Mouse (Mus musculus) lung, embryonic 14.5 days (tissue): ENCODE data around the gene Hsf2bp. TPM values are rescaled to one million over a fixed set of nuclear protein-coding genes. Genes with fewer than 3 reads are reported as not detected.
A peak's percentile ranks its signal among the peaks of the same experiment; 100 is the strongest.

Experiments used
- ATAC-seq: fragments of 200-750 bp; cut with Nextera tagmentation; 2 replicates; pipeline ENCODE4 v1.8.0; 2017; ENCODE audit warnings: mild to moderate bottlenecking, moderate TSS enrichment, moderate library complexity; ENCODE audit not compliant: insufficient read depth
- DNase-seq: peaks from one replicate; pipeline ENCODE4 v3.0.0-alpha.2; 2015
- H3K27ac ChIP-seq: fragments of 300-500 bp; sonication (generic); 2 replicates; pipeline ENCODE4 v1.5.1; 2014; ENCODE audit warnings: low read depth, mild to moderate bottlenecking, moderate library complexity
- H3K27me3 ChIP-seq: fragments of 300-500 bp; sonication (generic); 2 replicates; pipeline ENCODE4 v1.6.1; 2014; ENCODE audit warnings: low read length, control low read depth; ENCODE audit not compliant: insufficient read depth
- H3K36me3 ChIP-seq: fragments of 300-500 bp; sonication (generic); 2 replicates; pipeline ENCODE4 v1.6.1; 2014; ENCODE audit warnings: control low read depth; ENCODE audit not compliant: insufficient read depth
- H3K4me1 ChIP-seq: fragments of 300-500 bp; sonication (generic); 2 replicates; pipeline ENCODE4 v1.6.1; 2014; ENCODE audit warnings: antibody characterized with exemption, control low read depth; ENCODE audit not compliant: insufficient read depth
- H3K4me2 ChIP-seq: fragments of 300-500 bp; sonication (generic); 2 replicates; pipeline ENCODE4 v1.6.1; 2014; ENCODE audit warnings: mild to moderate bottlenecking
- H3K4me3 ChIP-seq: fragments of 300-500 bp; sonication (generic); 2 replicates; pipeline ENCODE4 v1.5.1; 2014; ENCODE audit warnings: low read depth, low read length
- H3K9ac ChIP-seq: fragments of 300-500 bp; sonication (generic); 2 replicates; pipeline ENCODE4 v1.6.1; 2014
- H3K9me3 ChIP-seq: fragments of 300-500 bp; sonication (generic); 2 replicates; pipeline ENCODE4 v1.6.1; 2016; ENCODE audit warnings: low read depth, low read length, control low read depth
- CTCF ChIP-seq: IDR thresholded peaks from 2 replicates; pipeline ENCODE4 v1.5.1; 2016; ENCODE audit warnings: antibody characterized with exemption, low read depth
- WGBS: fragments of 180-500 bp; shearing (Covaris S2); extraction: QIAGEN DNeasy Blood & Tissue Kit; methylation state at CpG from one replicate; pipeline ENCODE4 v1.1.7; 2014; 5-methylcytosine and 5-hydroxymethylcytosine counted together
- polyA plus RNA-seq: library from polyadenylated mRNA; unstranded; fragments of >200 nt; fragmentation: Nextera tagmentation; extraction: Ambion mirVana; gene quantifications from 2 replicates; pipeline ENCODE4 v1.2.1, GENCODE M21; 2014

The Hsf2bp gene
- polyA plus RNA-seq, 1 experiment from 2014 or later = 0.55 TPM

- Histone ChIP-seq H3K4me2 (no peak overlapping the region), H3K9me3 (no peaks in the 10 kb centered on the region), H3K27ac (no peak overlapping the region), H3K27me3 (no peaks in the 10 kb centered on the region), H3K4me3 (no peak overlapping the region), H3K9ac (no peak overlapping the region), H3K4me1 (no peaks in the 10 kb centered on the region), H3K36me3 (peaks cover 99% of the 10 kb centered on the region)
- no peak for ATAC-seq
- WGBS = 67% methylated on average over 5 of the region's 5 CpGs
- peak; percentile 29 for DNase-seq
- TF ChIP-seq CTCF = no peak
These were observed 16.3 kb upstream of the Hsf2bp start for GRCm38 (mm10) chr17:32052237-32053080.

DNA sequence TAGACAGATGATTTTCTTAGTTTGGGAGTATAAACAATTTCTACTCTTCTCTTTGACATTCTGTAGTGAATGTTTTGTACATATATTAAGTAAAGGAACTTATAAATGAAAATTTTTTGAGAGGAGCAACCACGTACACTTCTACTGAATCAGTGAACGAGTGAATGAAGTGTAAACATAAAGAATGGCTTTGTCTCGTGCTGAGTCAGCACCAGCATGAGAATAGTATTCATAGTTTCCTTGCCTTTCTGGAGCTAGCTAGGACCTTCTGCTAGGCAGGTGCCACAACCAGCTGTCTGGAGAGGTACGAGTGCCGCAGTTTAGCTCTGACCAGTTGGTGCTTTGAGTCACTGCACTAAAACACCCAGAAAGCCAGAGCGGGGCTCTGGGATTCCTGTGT is 14.5 kb upstream of the Hsf2bp start:
- H3K4me2 ChIP-seq = no peak overlapping the region
- 80% methylated on average over 6 of the region's 6 CpGs for WGBS
- TF ChIP-seq CTCF = no peak
- ATAC-seq (no peak), DNase-seq (no peak)
- no peaks in the 10 kb centered on the region for H3K4me1 ChIP-seq
- no peaks in the 10 kb centered on the region for H3K9me3 ChIP-seq
- H3K27ac ChIP-seq = no peak overlapping the region
- peaks cover 96% of the 10 kb centered on the region for H3K36me3 ChIP-seq
- H3K4me3 ChIP-seq = no peak overlapping the region
- no peak overlapping the region for H3K9ac ChIP-seq
- H3K27me3 ChIP-seq = no peaks in the 10 kb centered on the region

GRCm38 (mm10) chr17:32049914-32050313 is 13.8 kb upstream of the Hsf2bp start:
- TF ChIP-seq CTCF = no peak
- WGBS = 67% methylated on average over 4 of the region's 4 CpGs
- no peaks in the 10 kb centered on the region for H3K9me3 ChIP-seq
- peaks cover 89% of the 10 kb centered on the region for H3K36me3 ChIP-seq
- no peak overlapping the region for H3K4me3 ChIP-seq
- no peak overlapping the region for H3K9ac ChIP-seq
- no peaks in the 10 kb centered on the region for H3K4me1 ChIP-seq
- ATAC-seq (no peak), DNase-seq (no peak)
- H3K27me3 ChIP-seq = no peaks in the 10 kb centered on the region
- no peak overlapping the region for H3K27ac ChIP-seq
- no peak overlapping the region for H3K4me2 ChIP-seq

DNA sequence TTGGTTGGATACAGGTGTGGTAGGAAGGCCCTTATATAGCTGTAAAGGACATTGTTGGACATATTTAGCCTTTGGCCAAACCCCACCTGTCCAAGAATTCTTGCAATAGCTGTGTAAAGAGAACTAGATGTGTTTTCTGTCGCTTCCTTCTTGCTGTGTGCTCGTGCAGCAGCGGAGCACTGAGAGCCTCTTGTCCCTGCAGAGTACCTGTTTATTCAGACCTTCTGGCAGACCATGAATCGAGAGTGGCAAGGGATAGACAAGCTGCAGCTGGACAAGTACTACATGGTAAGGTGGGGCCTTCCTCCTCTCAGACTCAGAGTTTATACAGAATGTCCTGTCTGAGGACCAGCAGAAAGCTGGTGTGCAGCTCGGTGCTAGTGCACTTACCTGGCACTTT is 12.2 kb upstream of the Hsf2bp start:
- DNase-seq = no peak
- Histone ChIP-seq H3K4me2 (no peak overlapping the region), H3K4me3 (no peak overlapping the region), H3K36me3 (peaks cover 73% of the 10 kb centered on the region), H3K4me1 (no peaks in the 10 kb centered on the region), H3K9me3 (no peaks in the 10 kb centered on the region), H3K9ac (no peak overlapping the region), H3K27ac (no peak overlapping the region), H3K27me3 (no peaks in the 10 kb centered on the region)
- TF ChIP-seq CTCF = no peak
- ATAC-seq = no peak
- 67% methylated on average over 5 of the region's 5 CpGs for WGBS

GRCm38 (mm10) chr17:32046541-32046940 is 10.4 kb upstream of the Hsf2bp start:
- no peak overlapping the region for H3K4me2 ChIP-seq
- H3K4me1 ChIP-seq = no peaks in the 10 kb centered on the region
- H3K4me3 ChIP-seq = no peak overlapping the region
- DNase-seq = no peak
- H3K9ac ChIP-seq = no peak overlapping the region
- no peaks in the 10 kb centered on the region for H3K9me3 ChIP-seq
- peaks cover 56% of the 10 kb centered on the region for H3K36me3 ChIP-seq
- H3K27me3 ChIP-seq = no peaks in the 10 kb centered on the region
- no peak for ATAC-seq
- TF ChIP-seq CTCF = no peak
- WGBS = 90% methylated on average over 5 of the region's 5 CpGs
- H3K27ac ChIP-seq = no peak overlapping the region

DNA sequence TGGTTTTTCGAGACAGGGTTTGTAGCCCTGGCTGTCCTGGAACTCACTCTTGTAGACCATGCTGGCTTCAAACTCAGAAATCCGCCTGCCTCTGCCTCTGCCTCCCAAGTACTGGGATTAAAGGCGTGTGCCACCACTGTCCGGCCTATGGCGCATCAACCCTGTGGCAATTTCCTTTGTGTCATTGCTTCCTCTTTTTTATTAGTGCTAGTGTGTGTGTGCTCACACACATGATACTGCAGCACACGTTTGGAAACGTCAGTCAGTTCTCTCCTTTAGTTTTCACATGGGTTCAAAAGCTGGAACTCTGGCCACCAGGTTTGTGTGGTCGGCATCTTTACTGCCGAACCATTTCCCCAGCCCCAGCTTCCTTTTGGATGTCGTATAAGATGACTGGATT is 4.1 kb upstream of the Hsf2bp start:
- Histone ChIP-seq H3K27ac (no peak overlapping the region), H3K36me3 (no peaks in the 10 kb centered on the region), H3K9me3 (no peaks in the 10 kb centered on the region), H3K27me3 (no peaks in the 10 kb centered on the region), H3K4me2 (no peak overlapping the region), H3K4me3 (no peak overlapping the region), H3K9ac (no peak overlapping the region), H3K4me1 (no peaks in the 10 kb centered on the region; the same call in 1 of the 2 replicates)
- TF ChIP-seq CTCF = no peak
- no peak for ATAC-seq
- 79% methylated on average over 10 of the region's 10 CpGs for WGBS
- no peak for DNase-seq

DNA sequence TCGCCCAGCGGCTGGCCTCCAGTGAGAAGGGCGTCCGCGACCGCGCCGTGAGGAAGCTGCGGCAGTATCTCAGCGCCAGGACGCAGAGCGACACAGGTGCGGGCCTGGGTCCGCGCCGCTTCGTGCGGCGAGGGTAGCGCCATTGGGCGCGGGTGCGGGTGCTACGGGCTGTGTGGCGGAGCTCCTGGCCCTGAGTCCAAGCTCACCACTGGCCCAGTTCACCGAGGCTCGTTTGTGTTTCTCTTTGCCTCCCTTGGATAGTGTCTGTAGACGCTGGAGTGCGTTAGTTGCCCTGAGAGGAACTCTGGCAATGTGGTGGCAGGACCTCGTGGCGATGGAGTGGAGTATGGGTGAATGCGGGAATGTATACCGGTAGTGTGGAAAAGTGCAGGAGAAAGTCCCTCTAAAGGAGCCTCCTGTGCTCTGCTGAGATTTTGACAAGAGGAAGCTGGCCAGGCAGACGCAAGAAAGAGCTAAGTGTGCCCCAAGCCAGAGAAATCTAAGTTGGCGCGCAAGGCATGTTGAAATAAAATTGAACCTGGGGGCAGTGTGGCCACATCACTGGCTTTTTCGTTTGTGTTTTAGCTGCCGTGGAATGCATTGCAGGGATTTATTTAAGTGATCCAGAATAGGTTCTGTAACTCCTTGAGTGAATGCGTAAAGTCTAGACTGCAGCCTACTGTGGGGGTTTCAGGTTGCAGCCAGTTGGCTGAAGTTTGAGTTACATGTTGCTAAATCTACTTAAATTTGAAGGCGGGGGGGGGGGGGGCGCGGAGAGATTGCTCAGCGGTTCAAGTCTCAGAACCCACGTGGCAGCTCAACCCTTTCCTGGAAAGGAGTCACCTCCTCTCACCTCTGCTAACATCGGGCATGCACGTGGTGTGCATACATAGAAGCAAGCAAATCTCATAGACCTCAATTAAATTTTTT is 625 bp upstream of the Hsf2bp start:
- TF ChIP-seq CTCF = no peak
- Histone ChIP-seq H3K27ac (peak overlapping the region; percentile 73), H3K4me2 (peak overlapping the region; percentile 95), H3K9me3 (no peaks in the 10 kb centered on the region), H3K4me1 (no peaks in the 10 kb centered on the region; the same call in 1 of the 2 replicates), H3K4me3 (peak overlapping the region; percentile 93), H3K36me3 (no peaks in the 10 kb centered on the region), H3K9ac (peak overlapping the region; percentile 82), H3K27me3 (no peaks in the 10 kb centered on the region)
- ATAC-seq = no peak
- WGBS = under 1% methylated on average over 46 of the region's 46 CpGs
- DNase-seq = peak; percentile 31
